Mouse (Mus musculus): Measurements from ENCODE around the gene Ttc21a.

The Ttc21a gene

DNA sequence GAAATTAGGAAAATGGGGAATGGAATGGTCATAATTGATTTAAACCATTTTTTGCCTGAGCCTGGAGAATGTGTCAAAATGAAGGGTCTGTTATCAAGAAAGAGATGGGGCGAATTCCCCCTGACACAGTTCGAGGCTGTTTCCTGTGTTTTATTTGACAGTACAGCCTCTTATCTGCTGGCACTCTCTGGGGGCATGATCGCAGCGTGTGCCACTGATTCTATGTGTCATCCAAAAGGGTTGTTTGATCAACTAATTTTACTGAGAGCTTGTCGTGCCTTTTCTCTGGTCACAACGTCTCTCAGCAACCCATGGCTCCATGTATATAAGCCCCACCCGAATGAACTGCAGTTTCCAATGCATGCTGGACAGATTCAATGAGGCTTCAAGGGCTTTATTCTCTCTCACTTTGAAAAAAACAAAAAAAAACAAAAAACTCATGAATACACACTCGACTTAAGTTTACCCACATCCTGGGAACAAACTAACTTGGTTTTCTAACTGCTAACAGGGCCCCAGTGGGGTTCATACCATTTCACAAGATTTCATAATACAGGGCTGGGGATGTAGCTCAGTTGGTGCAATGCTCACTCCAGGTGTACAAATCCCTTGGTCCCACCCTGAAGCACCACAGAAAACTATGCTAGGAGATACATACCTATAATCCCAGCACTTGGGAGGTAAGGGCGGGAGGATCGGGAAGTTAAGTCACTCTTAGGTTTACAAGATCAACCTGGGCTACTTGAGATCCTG lies 55.9 kb downstream of the Ttc21a start:
- no peak for TF ChIP-seq GATA4 (IDR thresholded peaks at IDR 0.05; ENCODE audit: insufficient replicate concordance, low read length)

DNA sequence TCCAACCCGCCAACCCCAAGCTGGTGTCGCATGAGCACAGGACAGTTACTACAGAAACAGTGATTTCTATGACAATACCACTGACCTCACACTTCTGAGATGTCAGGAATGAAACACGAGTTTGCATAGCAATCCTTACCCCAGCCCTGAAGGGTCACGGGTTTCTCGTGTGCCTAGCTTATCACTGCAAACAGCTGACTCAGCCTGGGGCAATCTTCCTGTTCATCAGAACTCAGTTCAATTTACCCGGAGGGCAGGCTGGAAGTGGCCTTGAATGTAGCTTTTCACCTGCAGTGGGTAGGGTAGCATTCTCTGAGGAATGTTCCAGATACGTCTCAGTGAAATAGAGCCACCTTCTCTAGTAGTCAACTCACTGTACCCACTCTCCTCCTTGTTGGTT lies 56.8 kb downstream of the Ttc21a start:
- no peak for TF ChIP-seq GATA4 (IDR thresholded peaks at IDR 0.05; ENCODE audit: insufficient replicate concordance, low read length)

DNA sequence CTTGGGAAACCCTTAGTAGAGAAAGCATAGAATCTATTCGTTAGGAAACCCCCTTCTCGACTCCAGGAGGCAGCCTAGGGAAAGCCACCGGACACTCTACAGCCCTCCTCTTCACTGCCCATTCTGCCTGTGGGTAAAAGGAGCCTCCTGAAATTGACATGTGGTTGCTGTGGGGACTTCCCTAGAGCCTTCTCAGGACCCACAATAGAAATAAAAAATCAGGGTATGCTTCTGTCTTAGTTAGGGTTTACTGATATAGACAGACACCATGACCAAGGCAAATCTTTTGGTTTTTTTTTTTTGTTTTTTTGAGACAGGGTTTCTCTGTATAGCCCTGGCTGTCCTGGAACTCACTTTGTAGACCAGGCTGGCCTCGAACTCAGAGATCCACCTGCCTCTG lies 58.7 kb downstream of the Ttc21a start:
- no peak for TF ChIP-seq GATA4 (IDR thresholded peaks at IDR 0.05; ENCODE audit: insufficient replicate concordance, low read length)

DNA sequence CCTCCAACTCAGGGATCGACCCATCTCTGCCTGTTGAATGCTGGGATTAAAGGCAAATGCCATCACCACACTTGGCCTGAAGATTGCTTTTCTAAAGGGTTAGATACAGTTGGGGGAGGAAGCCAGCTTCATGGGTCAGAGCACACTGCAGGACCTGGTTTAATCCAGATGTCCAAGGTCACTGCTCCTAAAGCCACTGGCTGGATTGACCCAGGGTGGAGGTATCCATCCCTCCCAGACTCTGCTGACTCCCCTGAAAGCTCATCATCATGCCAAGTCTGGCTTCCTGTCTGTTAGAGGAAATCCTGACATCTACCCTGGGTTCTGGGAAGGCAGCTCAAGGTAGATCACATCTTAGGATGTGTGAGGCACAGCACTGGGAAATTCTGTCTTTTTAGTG lies 61.4 kb downstream of the Ttc21a start:
- TF ChIP-seq GATA4 (IDR thresholded peaks at IDR 0.05; ENCODE audit: insufficient replicate concordance, low read length) = no peak

DNA sequence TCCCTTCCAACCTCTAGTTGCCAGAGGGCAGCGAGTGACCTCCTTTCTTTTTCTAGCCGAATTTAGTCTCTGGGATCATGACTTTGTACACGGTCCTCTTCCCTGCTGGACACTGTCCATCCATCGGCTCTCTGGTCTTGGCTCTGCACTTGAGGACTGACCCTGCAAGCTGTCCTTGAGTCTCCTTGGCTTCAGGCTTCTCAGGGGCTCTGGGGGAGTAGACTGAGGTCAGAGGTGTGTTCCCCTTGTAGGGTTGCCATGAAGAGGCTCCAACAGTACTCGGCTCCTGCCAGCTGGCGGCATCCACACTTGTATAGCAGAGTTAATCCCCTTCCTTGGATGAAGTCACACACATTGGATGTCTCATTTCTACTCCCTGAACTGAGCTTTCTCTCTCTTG lies 62.2 kb downstream of the Ttc21a start:
- TF ChIP-seq GATA4 (IDR thresholded peaks at IDR 0.05; ENCODE audit: insufficient replicate concordance, low read length) = no peak

DNA sequence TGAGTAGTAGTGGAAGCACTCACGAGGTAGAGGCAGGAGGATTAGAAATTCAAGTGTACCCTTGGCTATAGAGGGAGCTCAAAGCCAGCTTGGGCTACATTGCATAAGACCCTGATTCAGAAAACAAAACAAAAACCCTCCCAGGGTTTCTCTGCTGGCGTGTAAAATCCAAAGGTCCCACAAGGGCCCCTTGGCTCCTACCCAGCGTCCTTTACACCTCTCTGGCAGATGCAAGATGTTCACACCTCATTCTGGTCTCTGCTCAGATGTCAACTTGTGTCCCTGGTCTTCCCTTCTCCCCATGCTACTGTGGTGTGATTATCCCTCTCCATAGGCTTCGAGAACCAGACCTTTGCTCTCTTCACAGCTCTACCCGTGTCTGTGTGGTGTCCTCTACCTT lies 63.4 kb downstream of the Ttc21a start:
- TF ChIP-seq GATA4 (IDR thresholded peaks at IDR 0.05; ENCODE audit: insufficient replicate concordance, low read length) = no peak

DNA sequence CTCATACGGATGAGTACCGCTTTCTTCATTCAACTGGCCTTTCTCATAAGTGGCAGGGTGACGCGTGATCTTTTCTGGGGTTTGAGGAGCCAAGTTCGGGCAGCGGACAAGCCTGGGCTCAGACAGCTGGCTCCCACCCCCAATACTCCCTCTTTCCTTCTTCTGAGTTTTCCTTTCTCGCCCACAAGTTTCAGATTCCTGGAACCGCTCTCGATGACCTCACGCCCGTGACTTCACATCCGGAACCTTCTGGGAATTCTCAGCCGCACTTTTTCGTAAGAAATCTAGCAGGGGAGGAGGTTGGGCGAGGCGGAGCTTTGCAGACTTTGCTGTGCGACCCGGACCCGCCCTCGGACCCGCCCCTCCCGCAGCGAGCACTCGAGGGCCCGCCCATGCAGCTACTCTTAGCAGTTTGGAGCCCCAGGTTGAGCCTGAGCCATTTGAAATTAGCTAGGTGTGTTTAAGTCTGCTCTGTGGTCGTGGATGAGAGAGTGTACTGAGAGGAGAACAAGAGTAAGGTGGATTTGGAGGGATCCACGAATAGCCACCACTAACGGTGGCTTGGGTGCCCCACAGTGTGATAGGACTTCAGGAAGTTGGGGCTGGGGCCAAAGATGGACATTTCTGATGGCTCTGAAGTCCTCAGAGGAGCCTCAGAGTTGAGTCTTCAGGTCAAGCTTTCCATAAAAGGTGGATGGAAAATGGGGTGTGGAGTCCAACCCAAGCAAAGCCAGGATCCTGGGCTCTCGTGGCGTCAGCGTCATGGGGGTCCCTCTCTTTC lies 64.7 kb downstream of the Ttc21a start:
- TF ChIP-seq GATA4 (IDR thresholded peaks at IDR 0.05; ENCODE audit: insufficient replicate concordance, low read length) = no peak

DNA sequence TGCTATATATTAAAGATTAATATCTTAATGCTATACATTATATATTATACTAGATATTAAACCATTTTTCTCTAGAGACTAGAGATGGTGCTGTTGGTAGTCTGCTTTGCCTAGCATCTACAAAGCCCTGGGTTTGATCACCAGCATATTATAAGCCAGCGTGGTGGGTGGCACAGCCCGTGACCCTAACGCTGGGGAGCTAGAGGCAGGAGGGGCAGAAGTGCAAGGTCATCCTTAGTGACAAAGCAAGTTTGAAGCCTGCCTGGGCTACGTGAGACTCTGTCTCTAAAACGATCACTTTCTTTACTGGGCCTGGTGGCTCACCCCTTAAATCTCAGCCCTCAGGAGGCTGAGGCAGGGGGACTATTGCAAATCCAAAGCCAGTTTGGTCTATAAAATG lies 65.5 kb downstream of the Ttc21a start:
- no peak for TF ChIP-seq GATA4 (IDR thresholded peaks at IDR 0.05; ENCODE audit: insufficient replicate concordance, low read length)

DNA sequence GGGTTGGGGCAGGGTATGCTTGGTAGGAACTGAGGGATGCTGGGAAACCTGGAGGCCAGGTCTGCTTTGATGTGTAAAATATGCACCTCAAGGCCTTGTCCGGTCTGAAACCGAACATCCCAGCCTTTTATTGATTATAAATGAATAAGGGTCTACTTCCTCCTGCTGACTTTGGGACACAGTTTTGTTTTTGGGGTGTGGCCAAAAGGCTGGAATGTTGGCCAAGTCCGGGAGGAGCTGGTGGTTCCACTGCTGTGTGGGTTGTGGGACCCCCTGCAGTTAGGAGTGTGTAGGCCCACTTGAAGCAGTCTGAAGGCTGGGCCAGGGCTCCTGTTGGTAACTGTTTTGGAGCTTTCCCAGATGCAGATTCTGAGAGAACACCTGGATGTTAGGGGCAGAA lies 68.5 kb downstream of the Ttc21a start:
- no peak for TF ChIP-seq GATA4 (IDR thresholded peaks at IDR 0.05; ENCODE audit: insufficient replicate concordance, low read length)

DNA sequence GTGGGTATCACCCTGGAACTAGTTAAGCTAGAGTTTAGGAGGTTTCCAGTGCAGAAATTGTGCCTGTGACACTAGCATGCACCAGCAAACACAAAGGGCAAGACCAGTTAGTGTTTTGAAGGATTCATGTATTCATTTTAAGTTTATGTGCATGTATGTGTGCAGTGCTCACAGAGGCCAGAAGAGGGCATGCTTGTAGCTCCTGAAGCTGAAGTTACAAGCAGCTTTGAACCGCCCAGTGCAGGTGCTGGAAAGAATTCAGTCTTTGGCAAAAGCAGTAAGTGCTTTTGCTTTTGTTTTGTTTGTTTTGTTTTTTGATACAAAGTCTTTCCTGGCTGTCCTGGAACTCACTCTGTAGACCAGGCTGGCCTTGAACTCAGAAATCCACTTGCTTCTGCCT lies 70.4 kb downstream of the Ttc21a start:
- no peak for TF ChIP-seq GATA4 (IDR thresholded peaks at IDR 0.05; ENCODE audit: insufficient replicate concordance, low read length)

DNA sequence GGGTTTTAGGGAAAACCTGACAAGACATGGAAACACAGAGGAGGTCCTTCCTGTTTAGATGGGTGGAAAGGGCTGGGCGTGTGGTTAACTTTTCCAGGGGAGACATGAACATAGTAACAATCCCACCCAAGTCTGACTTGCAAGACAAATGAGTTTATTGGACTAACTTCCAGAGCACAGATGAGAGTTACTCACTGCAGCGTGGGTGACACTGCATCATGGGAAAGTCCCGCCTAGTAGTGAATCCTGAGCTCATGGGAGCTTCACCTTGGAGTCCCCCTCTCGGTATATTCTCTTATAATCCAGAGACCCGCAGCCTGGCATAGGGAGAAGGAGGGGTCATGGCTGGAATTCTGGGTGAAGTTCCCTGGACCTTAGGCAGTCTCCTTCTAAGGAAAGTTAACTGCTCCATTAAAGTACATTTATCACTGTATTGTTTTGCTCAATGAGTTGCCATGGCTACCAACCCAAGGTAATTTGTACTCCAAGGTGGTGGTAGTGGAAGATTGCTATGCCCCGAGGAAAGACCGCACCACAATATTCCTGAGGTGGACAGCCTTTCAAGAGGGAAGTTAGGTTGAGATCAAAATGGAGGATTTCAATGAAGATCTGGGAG lies 71.9 kb downstream of the Ttc21a start:
- TF ChIP-seq GATA4 (IDR thresholded peaks at IDR 0.05; ENCODE audit: insufficient replicate concordance, low read length) = no peak

DNA sequence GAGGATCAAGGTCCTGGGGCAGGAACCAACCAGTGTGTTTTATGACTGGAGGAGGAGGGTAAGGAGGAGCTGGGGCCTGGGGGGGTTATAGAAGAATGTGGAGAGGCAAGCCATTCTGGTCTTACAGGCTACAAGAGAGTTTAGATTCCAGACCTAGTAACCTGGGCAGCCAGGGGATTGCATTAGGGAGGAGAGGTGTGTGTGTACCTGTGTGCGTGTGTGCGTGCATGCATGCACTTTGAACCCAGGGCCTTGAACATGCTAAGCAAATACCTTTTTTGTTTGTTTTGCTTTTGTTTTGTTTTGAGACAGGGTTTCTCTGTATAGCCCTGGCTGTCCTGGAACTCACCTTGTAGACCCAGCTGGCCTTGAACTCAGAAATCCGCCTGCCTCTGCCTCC lies 72.5 kb downstream of the Ttc21a start:
- no peak for TF ChIP-seq GATA4 (IDR thresholded peaks at IDR 0.05; ENCODE audit: insufficient replicate concordance, low read length)

DNA sequence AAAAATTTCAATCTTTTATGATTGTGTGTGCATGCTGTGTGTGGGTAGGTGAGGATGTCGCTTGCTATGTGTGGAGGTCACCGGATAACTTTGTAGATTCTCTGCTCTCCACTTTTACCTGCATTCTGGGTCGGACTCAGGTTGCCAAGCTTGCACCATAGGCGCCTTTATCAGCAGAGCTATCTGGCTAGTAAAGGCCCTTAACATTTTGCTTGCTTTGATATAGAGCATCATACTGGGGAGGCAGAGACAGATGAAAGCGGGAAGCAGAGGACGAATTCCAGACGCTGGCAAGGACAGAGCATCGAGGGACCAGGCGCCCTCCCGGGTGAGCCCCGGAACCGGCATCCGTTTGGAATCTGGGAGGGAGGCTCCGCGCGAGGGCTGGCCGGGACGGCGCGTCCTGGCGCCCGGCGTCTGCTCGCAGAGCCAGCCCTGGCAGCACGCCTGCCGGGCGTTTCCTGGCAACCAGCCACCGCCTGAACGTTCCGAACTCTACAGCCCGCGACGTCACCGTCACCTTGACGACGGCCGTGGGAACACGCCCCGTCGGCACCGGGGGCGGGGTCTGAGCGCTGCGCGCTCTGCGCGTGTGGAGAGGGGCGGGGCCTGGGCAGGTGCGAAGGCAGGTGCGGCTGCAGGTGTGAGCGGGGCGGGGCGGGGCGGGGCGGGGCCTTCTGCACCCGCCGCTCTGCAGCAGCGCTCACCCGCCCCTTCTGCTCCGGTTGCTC lies 73.5 kb downstream of the Ttc21a start:
- peak; percentile 94 for TF ChIP-seq GATA4 (IDR thresholded peaks at IDR 0.05; ENCODE audit: insufficient replicate concordance, low read length)

DNA sequence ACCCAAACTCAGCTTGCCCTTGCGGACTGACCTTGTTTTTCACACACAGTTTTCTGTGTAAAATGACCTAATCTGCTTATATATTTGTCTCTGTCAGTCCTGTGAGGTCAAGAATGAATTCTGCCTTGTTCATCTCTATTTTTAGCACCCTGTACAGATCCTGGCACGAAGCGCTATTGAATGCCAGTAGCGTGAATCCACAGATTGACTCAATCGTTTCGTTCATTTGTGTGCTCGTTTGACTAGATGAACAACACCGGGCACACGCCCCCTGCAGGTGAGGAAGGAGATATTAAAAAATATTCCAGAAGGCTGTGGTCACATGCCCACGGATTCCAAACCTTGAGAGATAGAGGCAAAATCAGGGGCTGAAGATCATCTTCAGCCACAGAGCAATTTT lies 74.1 kb downstream of the Ttc21a start:
- no peak for TF ChIP-seq GATA4 (IDR thresholded peaks at IDR 0.05; ENCODE audit: insufficient replicate concordance, low read length)

DNA sequence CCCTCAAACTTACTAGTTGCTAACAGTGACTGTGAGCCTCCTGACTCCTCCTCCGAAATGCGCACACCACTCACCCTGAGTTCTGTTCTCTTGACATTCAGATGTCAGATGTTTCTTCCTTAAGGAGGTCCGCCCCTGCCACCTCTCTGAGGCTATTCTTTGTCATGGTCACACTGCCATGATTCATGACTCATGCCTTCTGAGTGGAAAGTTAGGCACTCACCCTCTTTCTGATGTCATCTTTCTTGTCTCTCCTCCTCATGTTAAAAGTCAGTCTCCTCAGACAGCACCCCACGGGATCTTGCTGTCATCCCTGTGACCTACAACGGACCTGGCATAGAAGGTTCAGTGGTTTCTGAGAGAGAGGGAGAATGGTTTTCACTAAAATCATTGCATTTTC lies 75.4 kb downstream of the Ttc21a start:
- no peak for TF ChIP-seq GATA4 (IDR thresholded peaks at IDR 0.05; ENCODE audit: insufficient replicate concordance, low read length)
